Mouse (Mus musculus): ENCODE results near the gene D17Wsu92e.

GRCm38 (mm10) chr17:27777823-27778222 lies 42.6 kb downstream of the D17Wsu92e start:
- TF ChIP-seq CTCF (IDR thresholded peaks at IDR 0.05; ENCODE audit: extremely low read depth, insufficient read depth, low read length) (no peak), POLR2A (IDR thresholded peaks at IDR 0.05; ENCODE audit: extremely low read depth, insufficient read depth, low read length) (no peak)
